Mouse (Mus musculus) midbrain, postnatal 0 days (tissue): ENCODE data around the gene Sept5. TPM values are rescaled to one million over a fixed set of nuclear protein-coding genes. Genes with fewer than 3 reads are reported as not detected.

ENCODE experiments used
- ATAC-seq: fragments of 200-750 bp; cut with Nextera tagmentation; 2 replicates; pipeline ENCODE4 v1.8.0; 2017; ENCODE audit warnings: moderate number of reproducible peaks, mild to moderate bottlenecking, moderate TSS enrichment, moderate library complexity; ENCODE audit not compliant: low FRiP score
- DNase-seq: peaks from one replicate; pipeline ENCODE4 v3.0.0-alpha.2; 2015; ENCODE audit warnings: low spot score
- H3K27ac ChIP-seq: fragments of 300-500 bp; sonication (generic); 2 replicates; pipeline ENCODE4 v1.5.1; 2014; ENCODE audit warnings: low read depth, mild to moderate bottlenecking, low read length, mixed read lengths
- H3K27me3 ChIP-seq: fragments of 300-500 bp; sonication (generic); 2 replicates; pipeline ENCODE4 v1.6.1; 2014; ENCODE audit warnings: low read length, control low read depth, mixed read lengths; ENCODE audit not compliant: insufficient read depth
- H3K36me3 ChIP-seq: fragments of 300-500 bp; sonication (generic); 2 replicates; pipeline ENCODE4 v1.6.1; 2014; ENCODE audit warnings: low read length, control low read depth, mixed read lengths; ENCODE audit not compliant: insufficient read depth
- H3K4me1 ChIP-seq: fragments of 300-500 bp; sonication (generic); 2 replicates; pipeline ENCODE4 v1.6.1; 2014; ENCODE audit warnings: mild to moderate bottlenecking, control low read depth, antibody characterized with exemption, low read length, mixed read lengths; ENCODE audit not compliant: insufficient read depth
- H3K4me2 ChIP-seq: fragments of 300-500 bp; sonication (generic); 2 replicates; pipeline ENCODE4 v1.6.1; 2014; ENCODE audit warnings: low read depth, mild to moderate bottlenecking, low read length, mixed read lengths; ENCODE audit not compliant: poor library complexity, severe bottlenecking
- H3K4me3 ChIP-seq: fragments of 300-500 bp; sonication (generic); 2 replicates; pipeline ENCODE4 v1.5.1; 2014; ENCODE audit warnings: low read depth, mild to moderate bottlenecking, low read length, moderate library complexity
- H3K9ac ChIP-seq: fragments of 300-500 bp; sonication (generic); replicated peaks from 2 replicates; pipeline ENCODE4 v1.6.1; 2014; ENCODE audit warnings: mild to moderate bottlenecking, low read length, moderate library complexity, mixed read lengths; ENCODE audit not compliant: poor library complexity, severe bottlenecking
- H3K9me3 ChIP-seq: fragments of 300-500 bp; sonication (generic); 2 replicates; pipeline ENCODE4 v1.6.1; 2016; ENCODE audit warnings: low read length, control low read depth
- CTCF ChIP-seq: IDR thresholded peaks from 2 replicates; pipeline ENCODE4 v1.5.1; 2016; ENCODE audit warnings: antibody characterized with exemption, mild to moderate bottlenecking
- WGBS: fragments of 180-500 bp; shearing (Covaris S2); extraction: QIAGEN DNeasy Blood & Tissue Kit; methylation state at CpG from one replicate; pipeline ENCODE4 v1.1.7; 2014; 5-methylcytosine and 5-hydroxymethylcytosine counted together
- polyA plus RNA-seq: library from polyadenylated mRNA; unstranded; fragments of >200 nt; fragmentation: Nextera tagmentation; extraction: Ambion mirVana; gene quantifications from 2 replicates; pipeline ENCODE4 v1.2.1, GENCODE M21; 2015
- total RNA-seq: library from RNA; depleted of rRNA; stranded (reverse); fragments of >200 nt; gene quantifications from 2 replicates; pipeline ENCODE4 v1.2.3, GENCODE M21; 2014

Sept5 gene
- total and polyA plus RNA-seq, 2 experiments from 2014 or later = 247 to 407 TPM

- no peak for DNase-seq
- 20% methylated on average over 10 of the region's 10 CpGs for WGBS
- Histone ChIP-seq H3K27ac (no peak overlapping the region), H3K4me1 (peaks cover 12% of the 10 kb centered on the region; the same call in 1 of the 2 replicates), H3K9me3 (no peaks in the 10 kb centered on the region), H3K36me3 (no peaks in the 10 kb centered on the region), H3K27me3 (peaks cover 73% of the 10 kb centered on the region), H3K9ac (no peak overlapping the region), H3K4me3 (no peak overlapping the region), H3K4me2 (no peak overlapping the region)
- no peak for TF ChIP-seq CTCF
- no peak for ATAC-seq
Measured at GRCm38 (mm10) chr16:18583673-18584357, 45.9 kb downstream of the Sept5 start.

DNA sequence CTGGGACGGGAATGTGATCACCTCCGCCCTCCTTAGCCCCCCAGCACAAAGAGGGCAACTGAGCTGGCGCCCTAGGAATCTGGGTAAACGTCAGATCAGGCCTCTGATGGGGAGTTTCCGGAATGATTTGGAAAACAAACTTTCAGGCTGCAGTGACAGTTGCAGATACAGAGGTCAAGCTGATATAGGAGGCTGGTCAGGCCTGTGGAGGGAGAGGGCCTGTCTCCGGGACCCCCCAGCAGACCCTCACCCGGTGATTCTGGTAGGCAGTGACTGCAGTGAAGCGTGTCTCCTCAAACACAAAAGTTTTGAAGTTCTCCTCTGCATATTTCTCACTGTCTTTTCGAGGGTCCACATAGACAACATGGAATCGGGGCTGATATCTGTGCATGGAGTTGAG, 46.6 kb downstream of the Sept5 start:
- DNase-seq (no peak), ATAC-seq (no peak)
- Histone ChIP-seq H3K27ac (no peak overlapping the region), H3K9me3 (no peaks in the 10 kb centered on the region), H3K4me3 (no peak overlapping the region), H3K27me3 (peaks cover 67% of the 10 kb centered on the region), H3K4me2 (no peak overlapping the region), H3K4me1 (peaks cover 12% of the 10 kb centered on the region; the same call in 1 of the 2 replicates), H3K36me3 (no peaks in the 10 kb centered on the region), H3K9ac (no peak overlapping the region)
- TF ChIP-seq CTCF = no peak
- WGBS = 18% methylated on average over 10 of the region's 10 CpGs

GRCm38 (mm10) chr16:18582426-18583148, 47.2 kb downstream of the Sept5 start:
- H3K27me3 ChIP-seq = peaks cover 61% of the 10 kb centered on the region
- H3K27ac ChIP-seq = no peak overlapping the region
- ATAC-seq (0 out of 2 replicates have a peak, but pooled peaks have one; percentile 5), DNase-seq (no peak)
- WGBS = 2% methylated on average over 59 of the region's 67 CpGs
- H3K36me3 ChIP-seq = no peaks in the 10 kb centered on the region
- peaks cover 12% of the 10 kb centered on the region; the same call in 1 of the 2 replicates for H3K4me1 ChIP-seq
- peak overlapping the region; percentile 40 for H3K4me3 ChIP-seq
- peak overlapping the region; percentile 56 for H3K4me2 ChIP-seq
- no peak overlapping the region for H3K9ac ChIP-seq
- H3K9me3 ChIP-seq = no peaks in the 10 kb centered on the region
- no peak for TF ChIP-seq CTCF

GRCm38 (mm10) chr16:18581623-18582205, 48.0 kb downstream of the Sept5 start:
- peak overlapping the region; percentile 40 for H3K4me3 ChIP-seq
- 1% methylated on average over 61 of the region's 66 CpGs for WGBS
- peaks cover 11% of the 10 kb centered on the region; the same call in 1 of the 2 replicates for H3K4me1 ChIP-seq
- no peak overlapping the region for H3K27ac ChIP-seq
- TF ChIP-seq CTCF = no peak
- H3K27me3 ChIP-seq = peaks cover 59% of the 10 kb centered on the region
- ATAC-seq (peak; percentile 38), DNase-seq (no peak)
- no peaks in the 10 kb centered on the region for H3K9me3 ChIP-seq
- no peaks in the 10 kb centered on the region for H3K36me3 ChIP-seq
- H3K9ac ChIP-seq = peak overlapping the region; percentile 29; the same call in 1 of the 2 replicates
- H3K4me2 ChIP-seq = peak overlapping the region; percentile 56

- peak overlapping the region; percentile 40 for H3K4me3 ChIP-seq
- DNase-seq = no peak
- no peaks in the 10 kb centered on the region for H3K36me3 ChIP-seq
- H3K4me1 ChIP-seq = 0 out of 2 replicates have a peak, but pooled peaks cover 7% of the 10 kb centered on the region
- no peak for TF ChIP-seq CTCF
- no peak overlapping the region for H3K9ac ChIP-seq
- H3K27me3 ChIP-seq = peaks cover 57% of the 10 kb centered on the region
- 6% methylated on average over 21 of the region's 21 CpGs for WGBS
- no peaks in the 10 kb centered on the region for H3K9me3 ChIP-seq
- peak overlapping the region; percentile 56 for H3K4me2 ChIP-seq
- no peak overlapping the region for H3K27ac ChIP-seq
- no peak for ATAC-seq
Measured at GRCm38 (mm10) chr16:18581050-18581622, 48.6 kb downstream of the Sept5 start.
